Mouse (Mus musculus): ENCODE data around the gene AI661453. TPM values are rescaled to one million over a fixed set of nuclear protein-coding genes. Genes with fewer than 3 reads are reported as not detected.

AI661453 gene
- total RNA-seq, 2 experiments from 2014 or later: 0.19 to 0.52 TPM

Other genes with a start within 250 kb of the AI661453 start
- 10 to 100 TPM; 26.4 to 32.5 TPM for gene Mrps10, start 67.7 kb upstream of the AI661453 start, total RNA-seq (2021)
- gene Guca1b, start 51.2 kb upstream of the AI661453 start, total RNA-seq (2021): 1 to 10 TPM in 1 of 2 experiments, under 1 TPM in 1; 0.98 to 1.0 TPM
- gene Guca1a, start 36.0 kb upstream of the AI661453 start, total RNA-seq (2021): under 1 TPM in 1 of 2 experiments, not detected in 1; 0.42 TPM
- not detected for gene 1700001C19Rik, start 761 bp downstream of the AI661453 start, total RNA-seq (2021)
- 10 to 100 TPM; 15.9 to 19.1 TPM for gene Taf8, start 65.7 kb downstream of the AI661453 start, total RNA-seq (2021)
- gene Ccnd3, start 68.4 kb downstream of the AI661453 start, total RNA-seq (2021): 10 to 100 TPM; 30.2 to 39.9 TPM
- 10 to 100 TPM; 18.4 to 19.1 TPM for gene Bysl, start 174.9 kb downstream of the AI661453 start, total RNA-seq (2021)
- gene Med20, start 175.0 kb downstream of the AI661453 start, total RNA-seq (2021): 10 to 100 TPM; 28.7 to 29.8 TPM
- 1 to 10 TPM; 5.2 to 5.5 TPM for gene Gm20517, start 175.0 kb downstream of the AI661453 start, total RNA-seq (2021)
- 10 to 100 TPM in 1 of 2 experiments, 1 to 10 TPM in 1; 9.7 to 14.7 TPM for gene Usp49, start 194.1 kb downstream of the AI661453 start, total RNA-seq (2021)

Data from layer of hippocampus, postnatal 25 days (tissue).